Mouse (Mus musculus): ENCODE results near the gene Mapk8ip1. TPM values are rescaled to one million over a fixed set of nuclear protein-coding genes. Genes with fewer than 3 reads are reported as not detected.

The Mapk8ip1 gene
- polyA plus RNA-seq, 1 experiment from 2014 or later = 11.3 TPM

DNA sequence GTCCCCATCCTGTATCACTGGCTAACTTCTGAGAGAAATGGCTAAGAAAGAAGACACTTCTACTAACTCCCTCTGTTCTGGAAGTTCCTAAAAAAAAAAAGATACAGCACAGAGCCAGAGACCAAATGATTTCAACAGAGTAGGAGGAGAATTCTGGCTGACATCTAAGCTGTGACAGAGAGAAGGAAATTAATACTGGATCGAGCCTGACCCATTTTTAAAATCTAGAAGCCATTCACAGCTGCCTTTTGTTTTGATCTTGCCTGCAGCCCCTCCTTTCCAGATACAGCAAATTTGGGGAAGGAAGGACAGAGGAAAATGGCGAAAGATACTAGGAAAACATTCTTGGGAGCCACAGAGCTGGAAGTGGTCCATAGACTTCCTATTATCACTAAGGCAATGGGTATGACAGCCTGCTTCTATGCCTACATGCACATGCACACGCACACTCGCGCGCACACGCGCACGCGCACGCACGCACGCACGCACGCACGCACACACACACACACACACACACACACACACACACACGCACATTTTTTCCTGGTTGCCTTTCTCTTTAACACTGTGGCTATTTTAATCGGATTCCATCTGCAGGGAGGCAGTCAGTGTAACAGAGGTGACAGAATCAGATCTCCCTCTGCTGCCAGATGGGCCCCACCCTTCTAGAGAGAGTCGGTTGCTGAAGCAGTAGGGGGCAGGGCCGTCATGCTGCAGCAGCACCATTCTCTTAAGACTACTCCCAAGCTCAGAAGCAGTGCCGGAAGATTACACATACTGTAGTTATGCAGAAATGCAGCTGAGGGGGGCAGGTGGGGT lies 29.9 kb upstream of the Mapk8ip1 start:
- peak overlapping the region; percentile 17 for H3K4me3 ChIP-seq (ENCODE audit: low read depth, low read length)
- H3K9me3 ChIP-seq (ENCODE audit: control insufficient read depth, low read depth, low read length) = no peaks in the 10 kb centered on the region
- peak overlapping the region; percentile 39; the same call in 1 of the 2 replicates for H3K27ac ChIP-seq (ENCODE audit: low read length)
- peak overlapping the region; percentile 91 for H3K4me2 ChIP-seq (replicated peaks; ENCODE audit: low read depth, low read length)
- H3K36me3 ChIP-seq (ENCODE audit: control insufficient read depth, insufficient read depth, low read length) = no peaks in the 10 kb centered on the region
- ATAC-seq (ENCODE audit: insufficient number of reproducible peaks, insufficient read depth, low FRiP score, low read depth) = peak; percentile 21; the same call in 1 of the 2 replicates
- 58% methylated on average over 21 of the region's 21 CpGs for WGBS
- H3K27me3 ChIP-seq (ENCODE audit: control insufficient read depth, insufficient read depth, low read length) = no peaks in the 10 kb centered on the region
- no peak overlapping the region for H3K9ac ChIP-seq (replicated peaks; ENCODE audit: low read depth, low read length)
- H3K4me1 ChIP-seq (ENCODE audit: control insufficient read depth, insufficient read depth, low read length) = peaks cover 56% of the 10 kb centered on the region

DNA sequence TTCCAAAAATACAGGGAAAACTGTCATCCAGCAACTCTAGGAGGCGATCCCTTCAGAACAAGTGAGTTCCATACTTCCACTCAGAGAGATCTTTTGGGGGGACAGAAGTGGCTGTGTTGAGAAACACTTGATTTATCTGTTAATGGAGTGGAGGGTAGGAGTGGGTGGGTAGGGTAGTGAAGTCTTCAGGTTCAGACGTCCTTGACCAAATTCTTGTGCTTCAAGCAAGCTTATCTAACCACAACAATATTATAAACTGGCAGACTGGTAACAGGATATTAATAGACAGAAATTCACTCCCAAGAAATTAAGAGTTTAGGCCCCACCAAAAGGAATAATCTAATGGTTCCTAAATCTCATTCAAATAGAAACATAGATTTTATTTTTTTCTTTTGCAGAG lies 29.0 kb upstream of the Mapk8ip1 start:
- ATAC-seq (ENCODE audit: insufficient number of reproducible peaks, insufficient read depth, low FRiP score, low read depth) = no peak
- 0 out of 2 replicates have a peak overlapping the region, but pooled peaks have one; percentile 27 for H3K27ac ChIP-seq (ENCODE audit: low read length)
- peaks cover 62% of the 10 kb centered on the region for H3K4me1 ChIP-seq (ENCODE audit: control insufficient read depth, insufficient read depth, low read length)
- no peaks in the 10 kb centered on the region for H3K9me3 ChIP-seq (ENCODE audit: control insufficient read depth, low read depth, low read length)
- no peak overlapping the region for H3K4me2 ChIP-seq (replicated peaks; ENCODE audit: low read depth, low read length)
- H3K9ac ChIP-seq (replicated peaks; ENCODE audit: low read depth, low read length) = no peak overlapping the region
- H3K36me3 ChIP-seq (ENCODE audit: control insufficient read depth, insufficient read depth, low read length) = no peaks in the 10 kb centered on the region
- no peak overlapping the region for H3K4me3 ChIP-seq (ENCODE audit: low read depth, low read length)
- no peaks in the 10 kb centered on the region for H3K27me3 ChIP-seq (ENCODE audit: control insufficient read depth, insufficient read depth, low read length)
- 69% methylated on average over 2 of the region's 2 CpGs for WGBS

DNA sequence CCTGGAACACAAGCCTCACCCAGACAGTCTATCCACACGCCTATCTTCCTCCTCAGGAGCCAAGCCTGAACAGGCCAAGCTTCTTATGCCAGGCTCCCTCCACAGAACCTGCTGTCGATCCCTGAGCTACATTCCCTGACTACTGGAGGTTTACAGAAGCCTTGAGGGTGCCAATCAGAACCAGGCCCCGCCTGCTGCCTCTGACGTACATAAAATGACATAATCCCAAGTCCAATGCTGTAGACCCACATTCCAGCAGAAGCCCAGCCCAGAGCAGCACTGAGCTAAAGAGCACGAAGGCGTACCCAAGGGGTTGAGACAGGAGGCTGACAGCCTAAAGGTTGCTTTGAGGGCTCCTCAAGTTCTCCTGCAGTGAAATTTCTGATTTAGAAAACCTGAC lies 26.8 kb upstream of the Mapk8ip1 start:
- no peaks in the 10 kb centered on the region for H3K27me3 ChIP-seq (ENCODE audit: control insufficient read depth, insufficient read depth, low read length)
- H3K4me3 ChIP-seq (ENCODE audit: low read depth, low read length) = no peak overlapping the region
- H3K4me1 ChIP-seq (ENCODE audit: control insufficient read depth, insufficient read depth, low read length) = peaks cover 67% of the 10 kb centered on the region
- WGBS = 46% methylated on average over 6 of the region's 6 CpGs
- H3K27ac ChIP-seq (ENCODE audit: low read length) = peak overlapping the region; percentile 71; the same call in 1 of the 2 replicates
- H3K9ac ChIP-seq (replicated peaks; ENCODE audit: low read depth, low read length) = no peak overlapping the region
- no peaks in the 10 kb centered on the region for H3K9me3 ChIP-seq (ENCODE audit: control insufficient read depth, low read depth, low read length)
- ATAC-seq (ENCODE audit: insufficient number of reproducible peaks, insufficient read depth, low FRiP score, low read depth) = peak; percentile 80
- H3K4me2 ChIP-seq (replicated peaks; ENCODE audit: low read depth, low read length) = no peak overlapping the region
- H3K36me3 ChIP-seq (ENCODE audit: control insufficient read depth, insufficient read depth, low read length) = peaks cover 2% of the 10 kb centered on the region

DNA sequence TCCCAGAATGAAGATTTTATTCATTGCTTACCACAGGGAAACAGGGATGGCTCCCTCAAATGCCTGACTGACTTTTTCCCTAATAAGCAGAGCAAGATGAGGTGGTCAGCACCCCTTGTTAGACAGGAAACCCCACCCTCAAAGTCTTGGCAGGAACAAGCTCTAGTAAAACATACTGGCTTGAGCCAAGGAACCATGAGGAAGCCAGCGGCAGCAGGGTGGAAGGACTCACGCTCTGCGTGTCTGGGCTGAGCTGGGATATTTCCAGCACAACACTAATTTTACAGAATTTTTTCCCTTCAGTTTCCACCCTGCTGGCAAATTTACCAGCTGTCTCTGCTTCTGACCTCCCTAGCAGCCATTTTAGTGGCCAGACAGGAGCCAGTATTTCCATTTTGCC lies 25.4 kb upstream of the Mapk8ip1 start:
- H3K9ac ChIP-seq (replicated peaks; ENCODE audit: low read depth, low read length) = no peak overlapping the region
- H3K4me2 ChIP-seq (replicated peaks; ENCODE audit: low read depth, low read length) = no peak overlapping the region
- H3K36me3 ChIP-seq (ENCODE audit: control insufficient read depth, insufficient read depth, low read length) = peaks cover 14% of the 10 kb centered on the region
- H3K9me3 ChIP-seq (ENCODE audit: control insufficient read depth, low read depth, low read length) = no peaks in the 10 kb centered on the region
- no peak overlapping the region for H3K4me3 ChIP-seq (ENCODE audit: low read depth, low read length)
- H3K27me3 ChIP-seq (ENCODE audit: control insufficient read depth, insufficient read depth, low read length) = no peaks in the 10 kb centered on the region
- peaks cover 56% of the 10 kb centered on the region for H3K4me1 ChIP-seq (ENCODE audit: control insufficient read depth, insufficient read depth, low read length)
- peak overlapping the region; percentile 74 for H3K27ac ChIP-seq (ENCODE audit: low read length)
- WGBS = 72% methylated on average over 3 of the region's 3 CpGs
- ATAC-seq (ENCODE audit: insufficient number of reproducible peaks, insufficient read depth, low FRiP score, low read depth) = no peak

DNA sequence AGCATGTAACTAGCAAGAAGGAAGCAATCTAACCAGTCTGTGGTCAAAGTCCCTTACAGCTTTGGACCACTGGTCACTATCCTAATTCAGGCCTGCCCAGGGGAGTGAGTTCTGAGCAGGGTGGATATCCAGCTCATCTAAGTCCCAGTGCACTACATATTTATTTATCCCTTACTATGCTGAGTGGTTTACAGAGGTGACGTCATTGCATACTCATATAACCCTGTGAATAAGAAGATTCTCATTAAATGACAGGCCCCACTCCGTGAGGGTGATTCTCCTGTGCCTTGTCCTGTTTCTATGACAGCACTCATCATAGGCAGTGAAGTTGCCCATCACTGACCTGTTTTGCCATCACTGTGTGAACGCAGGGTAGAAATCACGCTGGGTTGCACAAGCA lies 24.3 kb upstream of the Mapk8ip1 start:
- peak overlapping the region; percentile 90 for H3K27ac ChIP-seq (ENCODE audit: low read length)
- no peaks in the 10 kb centered on the region for H3K27me3 ChIP-seq (ENCODE audit: control insufficient read depth, insufficient read depth, low read length)
- H3K4me3 ChIP-seq (ENCODE audit: low read depth, low read length) = no peak overlapping the region
- peaks cover 47% of the 10 kb centered on the region for H3K4me1 ChIP-seq (ENCODE audit: control insufficient read depth, insufficient read depth, low read length)
- 76% methylated on average over 4 of the region's 4 CpGs for WGBS
- no peak overlapping the region for H3K4me2 ChIP-seq (replicated peaks; ENCODE audit: low read depth, low read length)
- peaks cover 24% of the 10 kb centered on the region for H3K36me3 ChIP-seq (ENCODE audit: control insufficient read depth, insufficient read depth, low read length)
- H3K9me3 ChIP-seq (ENCODE audit: control insufficient read depth, low read depth, low read length) = no peaks in the 10 kb centered on the region
- ATAC-seq (ENCODE audit: insufficient number of reproducible peaks, insufficient read depth, low FRiP score, low read depth) = no peak
- no peak overlapping the region for H3K9ac ChIP-seq (replicated peaks; ENCODE audit: low read depth, low read length)

DNA sequence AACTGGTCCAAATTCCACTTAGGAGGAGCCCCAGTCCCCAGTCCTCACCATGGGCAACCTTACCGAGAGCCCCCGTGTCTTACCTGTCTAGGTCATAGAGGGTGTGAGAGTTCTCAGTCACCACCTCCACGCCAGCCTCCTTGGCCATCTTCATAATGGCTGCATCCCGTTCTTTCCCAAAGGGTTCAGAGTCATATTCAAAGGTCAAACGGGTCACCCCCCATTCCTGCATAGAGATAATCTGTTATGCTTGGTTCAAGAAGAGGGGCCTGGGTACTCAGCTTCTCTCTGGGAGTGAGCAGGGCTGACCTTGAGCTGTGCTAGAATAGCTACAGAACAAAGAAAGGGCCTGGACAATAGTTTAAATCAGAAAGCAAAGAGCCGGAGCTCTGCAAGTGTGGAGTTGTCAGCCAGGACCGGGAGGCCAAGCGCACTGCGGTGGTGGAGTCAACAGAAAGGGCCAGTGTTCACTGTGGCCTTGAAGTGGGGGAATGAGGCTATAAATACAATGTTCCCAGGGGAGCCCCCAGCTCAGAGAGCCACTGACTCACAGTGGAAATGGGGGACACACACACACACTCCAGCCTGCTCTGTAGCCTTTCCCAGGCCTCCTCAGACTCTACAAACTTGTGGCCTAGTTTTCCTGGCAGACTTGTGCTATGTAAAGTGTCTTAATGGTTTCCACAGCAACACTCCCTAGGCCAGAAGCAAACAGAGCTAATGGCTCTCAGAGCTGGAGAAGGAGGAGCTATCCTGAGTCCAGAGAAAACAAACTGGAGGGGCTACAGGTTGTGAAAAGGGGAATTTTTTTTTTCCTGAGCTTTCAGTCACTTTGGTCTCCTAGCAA lies 23.6 kb upstream of the Mapk8ip1 start:
- H3K4me2 ChIP-seq (replicated peaks; ENCODE audit: low read depth, low read length) = no peak overlapping the region
- ATAC-seq (ENCODE audit: insufficient number of reproducible peaks, insufficient read depth, low FRiP score, low read depth) = peak; percentile 54

DNA sequence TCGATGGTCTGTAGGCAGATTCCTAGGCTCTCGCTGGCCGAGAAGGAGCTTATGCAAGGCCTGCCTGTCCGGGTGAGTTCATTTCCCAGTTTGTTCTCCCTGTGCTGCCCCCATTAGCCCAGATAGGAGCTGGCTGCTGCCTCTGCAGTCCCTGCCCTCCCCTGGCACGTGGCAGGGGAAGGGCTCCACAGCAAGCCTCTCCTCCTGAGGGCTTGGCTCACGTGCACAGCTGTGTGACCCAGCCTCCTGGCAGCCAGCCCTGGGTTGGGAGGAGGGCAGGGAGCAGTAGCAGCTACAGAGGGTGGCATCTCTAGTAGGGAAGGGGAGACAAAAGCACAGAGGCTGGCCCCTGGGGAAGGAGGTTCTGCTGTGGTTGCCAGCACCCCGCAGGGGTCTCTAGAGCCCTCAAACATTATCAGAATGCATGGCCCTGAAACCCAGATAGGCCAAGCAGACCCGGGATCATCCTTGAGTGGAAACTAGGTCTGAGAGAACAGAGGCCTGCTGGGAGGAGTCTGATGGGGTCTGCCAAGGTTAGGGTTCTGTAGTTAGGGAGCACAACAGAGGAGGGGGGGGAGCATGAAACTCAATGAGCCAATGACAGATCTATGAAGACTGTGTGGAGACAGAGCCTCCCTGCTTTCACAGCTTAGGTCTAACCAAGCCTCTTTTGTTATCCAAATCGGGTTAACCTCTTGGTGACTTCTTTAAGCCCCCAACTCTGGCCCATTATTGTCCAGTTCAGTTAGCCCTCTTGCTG lies 22.8 kb upstream of the Mapk8ip1 start:
- ATAC-seq (ENCODE audit: insufficient number of reproducible peaks, insufficient read depth, low FRiP score, low read depth) = peak; percentile 47
- Histone ChIP-seq H3K9ac (replicated peaks; ENCODE audit: low read depth, low read length) (no peak overlapping the region), H3K27ac (ENCODE audit: low read length) (peak overlapping the region; percentile 90), H3K4me3 (ENCODE audit: low read depth, low read length) (no peak overlapping the region), H3K36me3 (ENCODE audit: control insufficient read depth, insufficient read depth, low read length) (peaks cover 34% of the 10 kb centered on the region), H3K4me1 (ENCODE audit: control insufficient read depth, insufficient read depth, low read length) (peaks cover 34% of the 10 kb centered on the region), H3K27me3 (ENCODE audit: control insufficient read depth, insufficient read depth, low read length) (no peaks in the 10 kb centered on the region), H3K4me2 (replicated peaks; ENCODE audit: low read depth, low read length) (no peak overlapping the region), H3K9me3 (ENCODE audit: control insufficient read depth, low read depth, low read length) (no peaks in the 10 kb centered on the region)
- 75% methylated on average over 9 of the region's 9 CpGs for WGBS

More for the DNA sequence above, 23.6 kb upstream of the Mapk8ip1 start:
- H3K27ac ChIP-seq (ENCODE audit: low read length) = peak overlapping the region; percentile 90
- WGBS = 55% methylated on average over 9 of the region's 9 CpGs
- no peaks in the 10 kb centered on the region for H3K9me3 ChIP-seq (ENCODE audit: control insufficient read depth, low read depth, low read length)
- H3K27me3 ChIP-seq (ENCODE audit: control insufficient read depth, insufficient read depth, low read length) = no peaks in the 10 kb centered on the region
- H3K4me1 ChIP-seq (ENCODE audit: control insufficient read depth, insufficient read depth, low read length) = peaks cover 42% of the 10 kb centered on the region
- no peak overlapping the region for H3K9ac ChIP-seq (replicated peaks; ENCODE audit: low read depth, low read length)
- peaks cover 29% of the 10 kb centered on the region for H3K36me3 ChIP-seq (ENCODE audit: control insufficient read depth, insufficient read depth, low read length)
- H3K4me3 ChIP-seq (ENCODE audit: low read depth, low read length) = no peak overlapping the region

DNA sequence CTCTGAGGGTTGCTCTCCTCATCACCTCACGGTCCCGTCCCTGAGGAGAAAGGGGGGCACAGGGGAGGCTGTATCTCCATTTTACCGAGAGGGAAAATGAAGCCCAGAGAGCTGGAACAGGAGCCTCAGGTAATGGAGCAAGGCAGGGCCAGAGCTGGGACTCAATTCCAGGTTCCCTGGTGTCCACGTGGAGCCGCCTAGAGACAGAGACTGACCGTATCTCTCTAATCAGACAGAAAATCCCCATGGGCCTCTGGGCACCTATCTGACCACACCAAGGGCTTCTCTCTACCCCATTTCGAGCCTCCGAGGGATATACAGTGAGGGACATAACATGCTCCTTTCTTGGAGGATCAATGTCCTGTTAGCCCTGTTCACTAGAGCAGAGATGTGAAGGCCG lies 22.1 kb upstream of the Mapk8ip1 start:
- ATAC-seq (ENCODE audit: insufficient number of reproducible peaks, insufficient read depth, low FRiP score, low read depth) = no peak
- WGBS = 92% methylated on average over 9 of the region's 9 CpGs
- Histone ChIP-seq H3K9me3 (ENCODE audit: control insufficient read depth, low read depth, low read length) (no peaks in the 10 kb centered on the region), H3K27me3 (ENCODE audit: control insufficient read depth, insufficient read depth, low read length) (no peaks in the 10 kb centered on the region), H3K9ac (replicated peaks; ENCODE audit: low read depth, low read length) (no peak overlapping the region), H3K4me1 (ENCODE audit: control insufficient read depth, insufficient read depth, low read length) (peaks cover 30% of the 10 kb centered on the region), H3K4me3 (ENCODE audit: low read depth, low read length) (no peak overlapping the region), H3K4me2 (replicated peaks; ENCODE audit: low read depth, low read length) (no peak overlapping the region), H3K36me3 (ENCODE audit: control insufficient read depth, insufficient read depth, low read length) (peaks cover 34% of the 10 kb centered on the region), H3K27ac (ENCODE audit: low read length) (no peak overlapping the region)
